Mouse (Mus musculus): ENCODE data around the gene Gtse1.

The Gtse1 gene

GRCm38 (mm10) chr15:85877336-85877735 lies 17.8 kb downstream of the Gtse1 start:
- peak; percentile 52 for DNase-seq

- peak; percentile 93 for DNase-seq
These were observed 19.4 kb downstream of the Gtse1 start, which contains the start of gene Trmu for GRCm38 (mm10) chr15:85878848-85879497. Trmu (plus strand) TSS chr15:85879312.

- DNase-seq: no peak
These were observed 20.0 kb downstream of the Gtse1 start for GRCm38 (mm10) chr15:85879498-85879895.

- DNase-seq: no peak
These were observed 26.1 kb downstream of the Gtse1 start for GRCm38 (mm10) chr15:85885606-85886005.

GRCm38 (mm10) chr15:85889235-85889634 lies 29.7 kb downstream of the Gtse1 start:
- DNase-seq: no peak

GRCm38 (mm10) chr15:85891971-85892370 lies 32.4 kb downstream of the Gtse1 start:
- DNase-seq: no peak

- DNase-seq: no peak
These were observed 33.1 kb downstream of the Gtse1 start for GRCm38 (mm10) chr15:85892498-85893118.

GRCm38 (mm10) chr15:85893871-85894270 lies 34.3 kb downstream of the Gtse1 start:
- DNase-seq: no peak

- peak; percentile 84 for DNase-seq
These were observed 36.7 kb downstream of the Gtse1 start for GRCm38 (mm10) chr15:85896284-85896683.

GRCm38 (mm10) chr15:85897113-85897512 lies 37.6 kb downstream of the Gtse1 start:
- no peak for DNase-seq

- no peak for DNase-seq
These were observed 39.9 kb downstream of the Gtse1 start for GRCm38 (mm10) chr15:85899396-85899795.

GRCm38 (mm10) chr15:85900318-85900717 lies 40.8 kb downstream of the Gtse1 start:
- DNase-seq: no peak

GRCm38 (mm10) chr15:85900801-85901200 lies 41.3 kb downstream of the Gtse1 start:
- no peak for DNase-seq

GRCm38 (mm10) chr15:85902505-85902904 lies 43.0 kb downstream of the Gtse1 start:
- DNase-seq: no peak

GRCm38 (mm10) chr15:85903826-85904225 lies 44.3 kb downstream of the Gtse1 start:
- no peak for DNase-seq

GRCm38 (mm10) chr15:85908660-85909491 lies 49.3 kb downstream of the Gtse1 start:
- DNase-seq: no peak

GRCm38 (mm10) chr15:85909492-85909829 lies 49.9 kb downstream of the Gtse1 start:
- no peak for DNase-seq

GRCm38 (mm10) chr15:85909931-85910330 lies 50.4 kb downstream of the Gtse1 start:
- no peak for DNase-seq

- peak; percentile 78 for DNase-seq
These were observed 54.1 kb downstream of the Gtse1 start for GRCm38 (mm10) chr15:85913605-85914004.

GRCm38 (mm10) chr15:85919191-85919891 lies 59.8 kb downstream of the Gtse1 start:
- DNase-seq: peak; percentile 23

GRCm38 (mm10) chr15:85919892-85920248 lies 60.3 kb downstream of the Gtse1 start:
- no peak for DNase-seq

- DNase-seq: no peak
These were observed 62.3 kb downstream of the Gtse1 start for GRCm38 (mm10) chr15:85921855-85922254.

All from kidney, adult 18-20 months (tissue).